Mouse (Mus musculus) heart, embryonic 13.5 days (tissue): ENCODE results near the gene Fam129c. TPM values are rescaled to one million over a fixed set of nuclear protein-coding genes. Genes with fewer than 3 reads are reported as not detected.
A peak's percentile ranks its signal among the peaks of the same experiment; 100 is the strongest.

Experiments used
- ATAC-seq: fragments of 200-750 bp; cut with Nextera tagmentation; 2 replicates; pipeline ENCODE4 v1.8.0; 2017; ENCODE audit warnings: moderate TSS enrichment; ENCODE audit not compliant: insufficient number of reproducible peaks, low FRiP score, low TSS enrichment; ENCODE audit errors: extremely low read depth
- H3K27ac ChIP-seq: fragments of 300-500 bp; sonication (generic); replicated peaks from 2 replicates; pipeline ENCODE4 v1.5.1; 2015; ENCODE audit warnings: moderate library complexity, mild to moderate bottlenecking, inconsistent platforms
- H3K27me3 ChIP-seq: fragments of 300-500 bp; sonication (generic); replicated peaks from 2 replicates; pipeline ENCODE4 v1.6.1; 2015; ENCODE audit warnings: mild to moderate bottlenecking, inconsistent platforms
- H3K36me3 ChIP-seq: fragments of 300-500 bp; sonication (generic); 2 replicates; pipeline ENCODE4 v1.6.1; 2015; ENCODE audit warnings: mild to moderate bottlenecking, inconsistent platforms
- H3K4me1 ChIP-seq: fragments of 300-500 bp; sonication (generic); 2 replicates; pipeline ENCODE4 v1.6.1; 2015; ENCODE audit warnings: inconsistent platforms
- H3K4me2 ChIP-seq: fragments of 300-500 bp; sonication (generic); 2 replicates; pipeline ENCODE4 v1.6.1; 2015; ENCODE audit warnings: inconsistent platforms, mild to moderate bottlenecking, moderate library complexity
- H3K4me3 ChIP-seq: fragments of 300-500 bp; sonication (generic); 2 replicates; pipeline ENCODE4 v1.5.1; 2015; ENCODE audit warnings: moderate library complexity, mild to moderate bottlenecking, inconsistent platforms
- H3K9ac ChIP-seq: fragments of 300-500 bp; sonication (generic); 2 replicates; pipeline ENCODE4 v1.6.1; 2015; ENCODE audit warnings: inconsistent platforms, mild to moderate bottlenecking, moderate library complexity
- H3K9me3 ChIP-seq: fragments of 300-500 bp; sonication (generic); 2 replicates; pipeline ENCODE4 v1.6.1; 2016; ENCODE audit warnings: inconsistent platforms
- WGBS: fragments of 180-500 bp; shearing (Covaris S2); methylation state at CpG from one replicate; pipeline ENCODE4 v1.1.7; 2015; ENCODE audit warnings: mixed read lengths; 5-methylcytosine and 5-hydroxymethylcytosine counted together
- polyA plus RNA-seq: library from polyadenylated mRNA; unstranded; fragments of >200 nt; fragmentation: Nextera tagmentation; extraction: Ambion mirVana; gene quantifications from 2 replicates; pipeline ENCODE4 v1.2.1, GENCODE M21; 2015

The Fam129c gene
- polyA plus RNA-seq, 1 experiment from 2014 or later = 1.2 TPM

- Histone ChIP-seq H3K4me2 (peak within 1 kb of the TSS; percentile 83), H3K4me3 (peak within 1 kb of the TSS; percentile 86), H3K27ac (peak within 1 kb of the TSS; percentile 83), H3K27me3 (no peaks in the 10 kb centered on the region), H3K9ac (peak within 1 kb of the TSS; percentile 94), H3K9me3 (no peaks in the 10 kb centered on the region), H3K36me3 (peaks cover 37% of the 10 kb centered on the region), H3K4me1 (peaks cover 26% of the 10 kb centered on the region)
- ATAC-seq = peak; percentile 100
- WGBS = under 1% methylated on average over 82 of the region's 82 CpGs
Observed at GRCm38 (mm10) chr8:71610822-71611651, 13.6 kb downstream of the Fam129c start, which contains the start of gene Colgalt1. TSS of gene Colgalt1 (plus strand) at chr8:71610998.

GRCm38 (mm10) chr8:71612141-71612540, 14.7 kb downstream of the Fam129c start:
- WGBS = 43% methylated on average over 5 of the region's 5 CpGs
- Histone ChIP-seq H3K36me3 (peaks cover 48% of the 10 kb centered on the region), H3K4me3 (peak overlapping the region; percentile 86), H3K27ac (no peak overlapping the region), H3K9me3 (no peaks in the 10 kb centered on the region), H3K27me3 (no peaks in the 10 kb centered on the region), H3K4me1 (peaks cover 26% of the 10 kb centered on the region), H3K4me2 (peak overlapping the region; percentile 83), H3K9ac (peak overlapping the region; percentile 94)
- no peak for ATAC-seq

DNA sequence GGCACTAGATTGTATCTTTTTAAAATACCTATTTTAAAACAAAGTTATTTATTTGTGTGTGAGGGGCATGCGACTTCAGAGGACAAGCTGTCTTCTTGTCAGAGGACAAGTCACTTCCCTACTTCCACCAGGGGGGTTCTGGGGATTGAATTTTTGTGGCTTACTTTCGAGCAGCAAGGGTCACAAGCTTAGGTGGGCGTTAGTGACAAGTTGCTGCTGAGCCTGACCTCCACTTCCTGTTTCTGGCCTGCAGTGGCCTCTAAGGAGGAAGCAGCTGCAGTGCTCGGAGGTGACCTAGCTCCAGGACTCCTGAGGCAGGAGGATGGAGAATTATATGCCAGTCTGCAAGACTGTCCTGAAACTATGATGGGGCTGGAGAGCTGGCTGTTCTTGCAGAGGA, 16.0 kb downstream of the Fam129c start:
- H3K4me3 ChIP-seq = no peak overlapping the region
- 43% methylated on average over 4 of the region's 4 CpGs for WGBS

DNA sequence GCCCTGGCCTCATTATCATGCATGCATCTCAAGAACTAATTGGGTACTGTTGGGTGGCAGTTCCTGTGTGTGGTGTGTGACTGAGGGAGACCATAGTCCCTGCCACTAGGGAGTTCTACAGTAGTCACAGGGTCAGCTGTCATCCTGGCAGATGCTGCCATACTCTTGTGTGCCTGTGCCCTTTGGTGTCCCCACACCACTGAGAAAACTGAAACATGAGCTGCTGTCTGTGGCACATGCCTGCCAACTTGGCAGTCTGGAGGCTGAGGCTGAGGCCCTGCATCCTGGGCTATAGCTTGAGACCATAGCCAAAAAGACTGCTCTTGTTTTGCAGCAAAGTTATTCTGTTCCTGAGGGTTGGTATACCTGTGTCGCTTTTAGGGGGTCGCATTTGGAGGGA, 22.3 kb downstream of the Fam129c start:
- 87% methylated on average over 2 of the region's 2 CpGs for WGBS
- Histone ChIP-seq H3K9ac (no peak overlapping the region), H3K4me1 (no peaks in the 10 kb centered on the region), H3K4me3 (no peak overlapping the region), H3K27me3 (no peaks in the 10 kb centered on the region), H3K4me2 (no peak overlapping the region), H3K27ac (no peak overlapping the region), H3K9me3 (peaks cover 23% of the 10 kb centered on the region), H3K36me3 (peaks cover 100% of the 10 kb centered on the region)
- no peak for ATAC-seq

More for the DNA sequence above, 16.0 kb downstream of the Fam129c start:
- no peak overlapping the region for H3K27ac ChIP-seq
- peaks cover 60% of the 10 kb centered on the region for H3K36me3 ChIP-seq
- no peak overlapping the region for H3K4me2 ChIP-seq
- no peak for ATAC-seq
- no peaks in the 10 kb centered on the region for H3K27me3 ChIP-seq
- peaks cover 26% of the 10 kb centered on the region for H3K4me1 ChIP-seq
- no peak overlapping the region for H3K9ac ChIP-seq
- H3K9me3 ChIP-seq = no peaks in the 10 kb centered on the region

DNA sequence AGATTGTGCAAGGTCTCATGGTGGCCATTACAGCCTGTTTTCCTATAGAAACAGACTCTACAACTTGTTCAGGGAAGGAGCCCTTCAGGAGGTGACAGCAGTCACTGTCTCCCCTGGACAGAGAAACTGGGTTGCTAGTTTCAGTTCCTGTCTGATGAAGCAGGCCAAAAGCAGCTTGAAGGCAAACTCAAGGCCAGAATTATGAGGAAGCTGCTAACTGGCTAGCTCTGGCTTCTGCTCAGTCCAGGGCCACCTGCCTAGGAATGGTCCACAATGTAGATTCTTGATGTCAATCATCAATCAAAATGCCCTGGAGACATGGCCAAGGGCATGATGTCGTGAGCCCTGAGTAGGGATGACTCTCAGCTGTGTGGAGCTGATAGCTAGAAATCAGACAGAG, 27.6 kb downstream of the Fam129c start:
- peaks cover 8% of the 10 kb centered on the region for H3K27me3 ChIP-seq
- peaks cover 64% of the 10 kb centered on the region for H3K36me3 ChIP-seq
- H3K27ac ChIP-seq = no peak overlapping the region
- ATAC-seq = no peak
- H3K9ac ChIP-seq = no peak overlapping the region
- H3K4me2 ChIP-seq = no peak overlapping the region
- H3K4me1 ChIP-seq = peaks cover 30% of the 10 kb centered on the region
- H3K4me3 ChIP-seq = no peak overlapping the region
- peaks cover 27% of the 10 kb centered on the region for H3K9me3 ChIP-seq
- 74% methylated on average over 1 of the region's 1 CpGs for WGBS

- Histone ChIP-seq H3K27ac (peak overlapping the region; percentile 82), H3K36me3 (peaks cover 48% of the 10 kb centered on the region), H3K27me3 (peaks cover 24% of the 10 kb centered on the region), H3K9me3 (peaks cover 23% of the 10 kb centered on the region), H3K4me2 (no peak overlapping the region), H3K9ac (no peak overlapping the region), H3K4me3 (no peak overlapping the region), H3K4me1 (peaks cover 30% of the 10 kb centered on the region)
- WGBS = 81% methylated on average over 9 of the region's 9 CpGs
- ATAC-seq = no peak
Observed at GRCm38 (mm10) chr8:71626753-71627152, 29.3 kb downstream of the Fam129c start.

GRCm38 (mm10) chr8:71627265-71628099, 30.0 kb downstream of the Fam129c start:
- ATAC-seq = no peak
- 46% methylated on average over 9 of the region's 9 CpGs for WGBS

GRCm38 (mm10) chr8:71628396-71629095, 31.1 kb downstream of the Fam129c start:
- Histone ChIP-seq H3K36me3 (peaks cover 30% of the 10 kb centered on the region), H3K9ac (peak overlapping the region; percentile 80), H3K27ac (peak overlapping the region; percentile 82), H3K9me3 (peaks cover 17% of the 10 kb centered on the region), H3K4me1 (peaks cover 30% of the 10 kb centered on the region), H3K27me3 (peaks cover 42% of the 10 kb centered on the region), H3K4me2 (peak overlapping the region; percentile 91), H3K4me3 (peak overlapping the region; percentile 57)
- 8% methylated on average over 16 of the region's 16 CpGs for WGBS
- ATAC-seq = no peak

More at GRCm38 (mm10) chr8:71627265-71628099, 30.0 kb downstream of the Fam129c start:
- H3K27ac ChIP-seq = peak overlapping the region; percentile 82
- H3K9me3 ChIP-seq = peaks cover 20% of the 10 kb centered on the region
- peak overlapping the region; percentile 50; the same call in 1 of the 2 replicates for H3K9ac ChIP-seq
- H3K4me3 ChIP-seq = no peak overlapping the region
- H3K4me1 ChIP-seq = peaks cover 30% of the 10 kb centered on the region
- peaks cover 32% of the 10 kb centered on the region for H3K27me3 ChIP-seq
- peaks cover 40% of the 10 kb centered on the region for H3K36me3 ChIP-seq
- H3K4me2 ChIP-seq = peak overlapping the region; percentile 13

- H3K36me3 ChIP-seq = peaks cover 23% of the 10 kb centered on the region
- 2% methylated on average over 55 of the region's 55 CpGs for WGBS
- peak overlapping the region; percentile 80 for H3K9ac ChIP-seq
- H3K4me2 ChIP-seq = peak overlapping the region; percentile 91
- H3K4me1 ChIP-seq = peaks cover 34% of the 10 kb centered on the region
- ATAC-seq = peak; percentile 70
- peak overlapping the region; percentile 57 for H3K4me3 ChIP-seq
- H3K27me3 ChIP-seq = peaks cover 49% of the 10 kb centered on the region
- H3K27ac ChIP-seq = peak overlapping the region; percentile 82
- peaks cover 15% of the 10 kb centered on the region for H3K9me3 ChIP-seq
Observed at GRCm38 (mm10) chr8:71629096-71629697, 31.7 kb downstream of the Fam129c start.

DNA sequence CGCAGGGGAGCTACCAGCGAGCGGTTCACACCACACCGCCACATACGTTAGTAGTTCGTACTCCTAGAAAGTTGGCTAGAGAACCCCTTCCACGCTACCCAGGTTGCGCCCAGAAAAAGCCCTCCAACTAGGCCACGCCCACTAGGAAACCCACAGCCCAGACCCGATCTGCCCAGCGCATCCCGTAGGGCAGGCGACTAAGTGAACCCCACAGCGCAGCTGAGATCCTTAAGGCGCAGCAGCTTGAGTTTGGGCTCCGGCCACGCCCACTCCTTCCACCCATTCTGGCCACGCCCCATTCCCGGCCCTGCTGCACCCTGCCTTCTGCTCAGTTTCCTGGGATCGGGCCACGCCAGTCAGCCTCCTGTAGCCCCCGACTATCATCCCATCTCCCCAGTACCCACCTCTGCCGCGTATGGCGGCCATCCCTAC, 32.3 kb downstream of the Fam129c start:
- Histone ChIP-seq H3K9me3 (peaks cover 15% of the 10 kb centered on the region), H3K4me3 (peak overlapping the region; percentile 57), H3K27me3 (peaks cover 55% of the 10 kb centered on the region), H3K27ac (no peak overlapping the region), H3K4me2 (peak overlapping the region; percentile 91), H3K9ac (peak overlapping the region; percentile 80), H3K4me1 (peaks cover 38% of the 10 kb centered on the region), H3K36me3 (peaks cover 17% of the 10 kb centered on the region)
- WGBS = 6% methylated on average over 25 of the region's 25 CpGs
- ATAC-seq = 0 out of 2 replicates have a peak, but pooled peaks have one; percentile 0
